Mouse (Mus musculus) erythroblast, embryonic 14.5 days (primary cell): Measurements from ENCODE around the gene Raly.

Source experiments
- GATA1 ChIP-seq: IDR thresholded peaks from 2 replicates; pipeline ENCODE4 v1.6.1; 2012; ENCODE audit warnings: low read length, inconsistent platforms, mixed read lengths
- TAL1 ChIP-seq: IDR thresholded peaks from 3 replicates; pipeline ENCODE4 v1.6.1; 2012; ENCODE audit warnings: low read length, inconsistent platforms, mixed read lengths

- TF ChIP-seq TAL1 (no peak), GATA1 (no peak)
Measured at GRCm38 (mm10) chr2:154782856-154783650, 7.8 kb upstream of the Raly start.
